Mouse (Mus musculus) forebrain, embryonic 11.5 days (tissue): ENCODE results near the gene Slc37a3. TPM values are rescaled to one million over a fixed set of nuclear protein-coding genes. Genes with fewer than 3 reads are reported as not detected.

Experiments
- ATAC-seq: fragments of 200-750 bp; cut with Nextera tagmentation; replicated peaks from 2 replicates; pipeline ENCODE4 v1.8.0; 2017; ENCODE audit warnings: moderate TSS enrichment; ENCODE audit not compliant: low FRiP score
- DNase-seq: peaks from one replicate; pipeline ENCODE4 v3.0.0-alpha.2; 2017; ENCODE audit warnings: low spot score
- H3K27ac ChIP-seq: fragments of 300-500 bp; sonication (generic); 2 replicates; pipeline ENCODE4 v1.5.1; 2014; ENCODE audit warnings: low read depth, low read length
- H3K27me3 ChIP-seq: fragments of 300-500 bp; sonication (generic); 2 replicates; pipeline ENCODE4 v1.6.1; 2014; ENCODE audit warnings: mild to moderate bottlenecking, low read length, mixed read lengths; ENCODE audit not compliant: control insufficient read depth, insufficient read depth
- H3K36me3 ChIP-seq: fragments of 300-500 bp; sonication (generic); 2 replicates; pipeline ENCODE4 v1.6.1; 2014; ENCODE audit warnings: mild to moderate bottlenecking, low read length, moderate library complexity, mixed read lengths; ENCODE audit not compliant: control insufficient read depth, insufficient read depth
- H3K4me1 ChIP-seq: fragments of 300-500 bp; sonication (generic); replicated peaks from 2 replicates; pipeline ENCODE4 v1.6.1; 2014; ENCODE audit warnings: low read length, mixed read lengths; ENCODE audit not compliant: control insufficient read depth, insufficient read depth
- H3K4me2 ChIP-seq: fragments of 300-500 bp; sonication (generic); 2 replicates; pipeline ENCODE4 v1.6.1; 2014; ENCODE audit warnings: low read depth, mild to moderate bottlenecking, low read length, moderate library complexity, mixed read lengths; ENCODE audit not compliant: severe bottlenecking
- H3K4me3 ChIP-seq: fragments of 300-500 bp; sonication (generic); 2 replicates; pipeline ENCODE4 v1.5.1; 2014; ENCODE audit warnings: low read depth, low read length
- H3K9ac ChIP-seq: fragments of 300-500 bp; sonication (generic); 2 replicates; pipeline ENCODE4 v1.6.1; 2014; ENCODE audit warnings: low read length
- H3K9me3 ChIP-seq: fragments of 300-500 bp; sonication (generic); 2 replicates; pipeline ENCODE4 v1.6.1; 2016; ENCODE audit warnings: low read length, mixed read lengths; ENCODE audit not compliant: control insufficient read depth
- WGBS: fragments of 180-500 bp; shearing (Covaris S2); extraction: QIAGEN DNeasy Blood & Tissue Kit; methylation state at CpG from one replicate; pipeline ENCODE4 v1.1.7; 2014; 5-methylcytosine and 5-hydroxymethylcytosine counted together
- polyA plus RNA-seq: library from polyadenylated mRNA; unstranded; fragments of >200 nt; fragmentation: Nextera tagmentation; extraction: Ambion mirVana; gene quantifications from 2 replicates; pipeline ENCODE4 v1.2.1, GENCODE M21; 2014

Slc37a3 gene
- polyA plus RNA-seq, 1 experiment from 2014 or later, result 36.7 TPM

DNA sequence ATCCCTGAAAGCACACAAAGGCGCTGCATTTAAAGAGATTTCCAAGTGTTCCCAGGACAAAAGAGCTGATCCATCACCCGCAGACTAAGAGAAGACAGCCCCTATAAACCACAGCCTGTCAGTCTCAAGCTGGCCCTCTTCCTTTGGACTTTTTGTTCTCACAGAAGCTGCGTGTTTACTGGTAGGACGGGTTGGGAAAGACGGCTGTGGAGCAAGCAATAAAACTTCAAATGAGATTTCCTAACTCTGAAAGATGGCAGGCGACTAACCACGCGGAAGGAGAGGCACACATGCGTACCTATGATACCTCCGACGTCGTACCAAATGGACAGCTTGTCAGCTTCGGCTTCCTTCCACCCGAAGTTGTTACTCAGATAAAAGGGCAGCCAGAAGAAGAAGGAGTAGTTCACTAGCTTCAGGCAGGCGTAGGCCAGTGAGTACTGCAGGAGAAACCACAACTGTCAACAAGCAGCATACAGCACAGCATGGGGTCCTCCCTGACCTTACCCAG, 30.4 kb downstream of the Slc37a3 start:
- no peak overlapping the region for H3K4me2 ChIP-seq
- H3K9ac ChIP-seq, result no peak overlapping the region
- no peaks in the 10 kb centered on the region for H3K27me3 ChIP-seq
- peak overlapping the region; percentile 37 for H3K27ac ChIP-seq
- no peak overlapping the region for H3K4me3 ChIP-seq
- H3K36me3 ChIP-seq, result no peaks in the 10 kb centered on the region; the same call in 1 of the 2 replicates
- no peak for DNase-seq
- peaks cover 24% of the 10 kb centered on the region; the same call in 1 of the 2 replicates for H3K4me1 ChIP-seq
- 17% methylated on average over 15 of the region's 15 CpGs for WGBS
- ATAC-seq, result no peak; the same call in 1 of the 2 replicates
- no peaks in the 10 kb centered on the region for H3K9me3 ChIP-seq

DNA sequence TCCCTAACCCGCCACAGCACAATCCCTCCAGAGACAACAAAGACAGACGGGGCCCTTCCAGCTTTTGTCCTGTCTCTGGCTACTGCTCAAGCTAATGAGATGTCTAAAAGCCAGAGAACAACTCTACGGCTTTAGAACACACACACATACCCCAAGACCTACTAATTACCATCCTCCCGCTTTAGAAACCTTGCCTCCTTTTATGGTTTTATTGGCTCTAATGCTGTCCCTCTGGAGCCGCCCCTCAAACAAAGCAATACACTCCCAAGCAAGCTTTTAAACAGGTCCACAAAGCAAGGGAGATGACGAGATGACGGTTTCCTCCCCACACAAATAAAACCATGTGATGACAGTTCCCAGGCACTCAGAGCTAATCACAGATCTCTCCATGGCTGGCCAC, 32.0 kb downstream of the Slc37a3 start:
- 19% methylated on average over 7 of the region's 7 CpGs for WGBS
- ATAC-seq (peak; percentile 22), DNase-seq (no peak)
- Histone ChIP-seq H3K27ac (peak overlapping the region; percentile 63; the same call in 1 of the 2 replicates), H3K36me3 (no peaks in the 10 kb centered on the region; the same call in 1 of the 2 replicates), H3K27me3 (no peaks in the 10 kb centered on the region), H3K4me2 (no peak overlapping the region), H3K4me1 (peaks cover 24% of the 10 kb centered on the region; the same call in 1 of the 2 replicates), H3K4me3 (no peak overlapping the region), H3K9ac (no peak overlapping the region), H3K9me3 (no peaks in the 10 kb centered on the region)

DNA sequence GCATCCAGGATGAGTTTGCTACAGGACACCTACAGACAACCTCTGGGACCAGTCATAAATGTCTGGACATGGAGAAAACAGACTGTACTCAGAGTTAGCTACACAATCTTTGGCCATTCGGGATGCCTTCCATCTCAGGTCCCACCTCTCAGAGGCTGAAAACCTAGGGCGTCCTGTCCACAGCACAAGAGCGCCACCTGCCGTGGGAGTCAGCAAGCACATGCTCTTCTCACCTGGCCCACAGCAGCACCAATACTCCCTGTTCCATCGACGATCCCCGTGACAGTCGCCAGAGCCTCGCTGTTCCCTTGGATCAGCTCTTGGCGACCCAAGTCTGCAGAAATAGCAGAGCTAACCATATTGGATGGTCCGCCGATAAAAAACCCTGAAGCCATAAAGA, 33.5 kb downstream of the Slc37a3 start:
- Histone ChIP-seq H3K9me3 (no peaks in the 10 kb centered on the region), H3K36me3 (no peaks in the 10 kb centered on the region), H3K4me3 (no peak overlapping the region), H3K27ac (no peak overlapping the region), H3K4me2 (no peak overlapping the region), H3K4me1 (peaks cover 24% of the 10 kb centered on the region; the same call in 1 of the 2 replicates), H3K27me3 (no peaks in the 10 kb centered on the region), H3K9ac (no peak overlapping the region)
- DNase-seq (peak; percentile 93), ATAC-seq (peak; percentile 55; the same call in 1 of the 2 replicates)
- 16% methylated on average over 12 of the region's 12 CpGs for WGBS

DNA sequence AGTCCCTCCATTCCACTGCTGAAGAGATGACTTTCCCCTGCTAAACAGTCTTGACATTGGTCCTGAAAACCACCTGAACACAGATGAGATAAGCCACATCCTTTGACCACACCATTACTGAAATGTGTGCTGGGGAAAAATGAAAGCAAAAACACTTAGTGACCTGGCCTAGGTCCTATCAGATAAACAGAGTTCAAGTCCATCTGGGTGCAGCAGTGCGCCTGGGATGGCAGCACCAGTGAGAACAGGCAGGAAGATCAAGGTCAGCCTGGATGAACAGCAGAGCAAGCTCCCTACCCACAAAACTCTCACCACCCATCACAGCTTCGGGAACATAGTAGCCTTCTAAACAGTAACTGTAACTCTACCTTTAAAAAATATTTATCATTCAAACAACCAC, 35.7 kb downstream of the Slc37a3 start:
- DNase-seq (no peak), ATAC-seq (no peak)
- Histone ChIP-seq H3K9ac (no peak overlapping the region), H3K4me2 (no peak overlapping the region), H3K9me3 (no peaks in the 10 kb centered on the region), H3K36me3 (no peaks in the 10 kb centered on the region), H3K4me3 (no peak overlapping the region), H3K27ac (no peak overlapping the region), H3K4me1 (peaks cover 11% of the 10 kb centered on the region; the same call in 1 of the 2 replicates), H3K27me3 (no peaks in the 10 kb centered on the region)
- WGBS, result 93% methylated on average over 2 of the region's 2 CpGs

GRCm38 (mm10) chr6:39338359-39338758, 39.1 kb downstream of the Slc37a3 start:
- H3K4me2 ChIP-seq, result no peak overlapping the region
- no peak overlapping the region for H3K27ac ChIP-seq
- 77% methylated on average over 8 of the region's 8 CpGs for WGBS
- no peaks in the 10 kb centered on the region; the same call in 1 of the 2 replicates for H3K36me3 ChIP-seq
- H3K9me3 ChIP-seq, result no peaks in the 10 kb centered on the region
- DNase-seq, result no peak
- H3K4me1 ChIP-seq, result no peaks in the 10 kb centered on the region
- no peaks in the 10 kb centered on the region for H3K27me3 ChIP-seq
- ATAC-seq, result no peak
- H3K4me3 ChIP-seq, result no peak overlapping the region
- no peak overlapping the region for H3K9ac ChIP-seq

DNA sequence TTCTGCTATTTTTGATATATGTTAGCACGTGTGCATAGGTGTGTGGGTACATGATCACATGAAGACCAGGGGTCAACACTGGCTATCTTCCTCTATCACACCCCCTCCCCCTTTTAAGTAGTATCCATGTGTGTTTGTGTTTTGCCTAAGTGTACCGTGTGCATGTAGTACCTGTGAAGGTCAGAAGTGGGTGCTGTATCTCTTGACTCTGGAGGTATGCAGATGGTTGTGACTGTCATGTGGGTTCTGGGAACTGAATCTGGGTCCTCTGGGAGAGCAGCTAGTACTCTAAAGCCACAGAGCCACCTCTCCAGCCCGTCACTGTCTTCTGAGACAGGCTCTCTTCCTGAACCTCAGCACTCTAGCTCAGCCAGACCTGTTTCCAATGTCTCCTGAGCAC, 42.6 kb downstream of the Slc37a3 start:
- no peak overlapping the region for H3K4me2 ChIP-seq

DNA sequence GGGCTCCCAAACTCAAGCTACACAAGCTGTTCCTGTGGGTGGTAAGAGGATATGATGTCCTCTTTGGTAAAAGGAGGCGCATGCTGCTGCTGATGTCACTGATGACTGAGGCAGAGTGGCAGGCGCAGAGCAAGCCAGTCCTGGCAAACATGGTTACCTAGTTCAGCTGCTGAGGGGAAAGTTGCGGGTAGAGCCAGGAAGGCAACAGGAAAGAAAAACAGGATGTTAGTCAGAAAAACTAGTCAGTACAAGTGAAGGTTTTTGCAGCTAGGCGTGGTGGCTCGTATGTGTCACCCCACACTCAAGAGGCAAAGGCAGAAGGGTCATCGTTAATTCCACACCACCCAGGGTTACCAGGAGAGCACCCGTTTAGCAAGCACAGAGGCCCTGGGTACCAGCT, 43.3 kb downstream of the Slc37a3 start:
- no peaks in the 10 kb centered on the region for H3K9me3 ChIP-seq
- no peak for DNase-seq
- H3K4me1 ChIP-seq, result no peaks in the 10 kb centered on the region
- no peak overlapping the region for H3K4me3 ChIP-seq
- H3K27me3 ChIP-seq, result no peaks in the 10 kb centered on the region
- WGBS, result 92% methylated on average over 7 of the region's 7 CpGs
- no peak overlapping the region for H3K27ac ChIP-seq
- H3K9ac ChIP-seq, result no peak overlapping the region
- ATAC-seq, result no peak
- H3K4me2 ChIP-seq, result no peak overlapping the region
- no peaks in the 10 kb centered on the region; the same call in 1 of the 2 replicates for H3K36me3 ChIP-seq

More for the DNA sequence above, 42.6 kb downstream of the Slc37a3 start:
- whole genome bisulfite sequencing, result 90% methylated on average over 3 of the region's 3 CpGs
- H3K27me3 ChIP-seq, result no peaks in the 10 kb centered on the region
- no peak overlapping the region for H3K9ac ChIP-seq
- no peak overlapping the region for H3K4me3 ChIP-seq
- no peak for DNase-seq
- H3K36me3 ChIP-seq, result no peaks in the 10 kb centered on the region; the same call in 1 of the 2 replicates
- H3K4me1 ChIP-seq, result no peaks in the 10 kb centered on the region
- no peak overlapping the region for H3K27ac ChIP-seq
- no peak for ATAC-seq
- no peaks in the 10 kb centered on the region for H3K9me3 ChIP-seq

GRCm38 (mm10) chr6:39331998-39332700, 45.3 kb downstream of the Slc37a3 start:
- Histone ChIP-seq H3K4me2 (no peak overlapping the region), H3K36me3 (no peaks in the 10 kb centered on the region; the same call in 1 of the 2 replicates), H3K27me3 (no peaks in the 10 kb centered on the region), H3K4me1 (no peaks in the 10 kb centered on the region), H3K4me3 (no peak overlapping the region), H3K9me3 (no peaks in the 10 kb centered on the region), H3K27ac (no peak overlapping the region), H3K9ac (no peak overlapping the region)
- 79% methylated on average over 7 of the region's 7 CpGs for WGBS
- DNase-seq, result no peak
- no peak for ATAC-seq
